Comparison of ENCODE assay signal across 22 mouse cellular contexts in genomic region chr13:102955506-102955905, GRCm38 (mm10).
"Had no signal": no experiment of that assay in that cellular context is flagged by ENCODE, and none has a peak within 500 bp of the region (broad histone marks: within the 10 kb centered on the region; RNA-seq: fewer than 3 reads in every experiment).

No protein-coding gene starts in this region.

- H3K4me3 ChIP-seq: limb, embryonic 10.5 days; limb, embryonic 13.5 days; liver, embryonic 12.5 days; liver, embryonic 15.5 days; megakaryocyte, embryonic 14.5 days; midbrain, embryonic 10.5 days; midbrain, embryonic 13.5 days; myocyte; neural tube, embryonic 13.5 days; stomach, embryonic 15.5 days had no signal

- H3K36me3 ChIP-seq: limb, embryonic 10.5 days; limb, embryonic 13.5 days; liver, embryonic 12.5 days; liver, embryonic 15.5 days; midbrain, embryonic 10.5 days; midbrain, embryonic 13.5 days; neural tube, embryonic 13.5 days; stomach, embryonic 15.5 days had no signal

- H3K4me1 ChIP-seq: liver, embryonic 12.5 days; liver, embryonic 15.5 days; megakaryocyte, embryonic 14.5 days had no signal

- H3K9me3 ChIP-seq: limb, embryonic 10.5 days; limb, embryonic 13.5 days; liver, embryonic 12.5 days; liver, embryonic 15.5 days; megakaryocyte, embryonic 14.5 days; midbrain, embryonic 10.5 days; midbrain, embryonic 13.5 days; neural tube, embryonic 13.5 days; stomach, embryonic 15.5 days had no signal

- H3K9ac ChIP-seq: limb, embryonic 13.5 days; liver, embryonic 12.5 days; liver, embryonic 15.5 days; midbrain, embryonic 13.5 days; neural tube, embryonic 13.5 days; stomach, embryonic 15.5 days had no signal

- H3K4me2 ChIP-seq: limb, embryonic 13.5 days; liver, embryonic 12.5 days; liver, embryonic 15.5 days; midbrain, embryonic 13.5 days; neural tube, embryonic 13.5 days; stomach, embryonic 15.5 days had no signal

- DNase-seq: kidney, postnatal 25 days; layer of hippocampus, adult 9-11 months; liver; lung, adult 18-20 months; lung, postnatal 36 days; retina, postnatal 1 day; right cerebral cortex, postnatal 25 days; spleen, adult 18-20 months; thymus, postnatal 25 days had no signal

- H3K27ac ChIP-seq: kidney, postnatal 0 days; layer of hippocampus, adult 2 months; limb, embryonic 10.5 days; limb, embryonic 13.5 days; liver, embryonic 12.5 days; liver, embryonic 15.5 days; midbrain, embryonic 10.5 days; midbrain, embryonic 13.5 days; neural tube, embryonic 13.5 days; stomach, embryonic 15.5 days had no signal

- ATAC-seq: liver, embryonic 12.5 days; midbrain, embryonic 13.5 days; midbrain, embryonic 16.5 days had no signal

- H3K27me3 ChIP-seq: liver, embryonic 15.5 days; midbrain, embryonic 13.5 days; neural tube, embryonic 13.5 days; stomach, embryonic 15.5 days had no signal
